Mouse (Mus musculus) bone marrow, adult 2 months (tissue): Measurements from ENCODE around the gene Nrp2.

Source experiments
- CTCF ChIP-seq: fragments of 200-500 bp; IDR thresholded peaks from 2 replicates; pipeline ENCODE4 v1.5.1; 2011; ENCODE audit warnings: low read length, control low read depth; ENCODE audit not compliant: control insufficient read depth, insufficient read depth
- POLR2A ChIP-seq: fragments of 200-500 bp; IDR thresholded peaks from 2 replicates; pipeline ENCODE4 v1.6.1; 2011; ENCODE audit warnings: low read depth, mild to moderate bottlenecking, control low read depth, low read length, borderline replicate concordance; ENCODE audit not compliant: control insufficient read depth

DNA sequence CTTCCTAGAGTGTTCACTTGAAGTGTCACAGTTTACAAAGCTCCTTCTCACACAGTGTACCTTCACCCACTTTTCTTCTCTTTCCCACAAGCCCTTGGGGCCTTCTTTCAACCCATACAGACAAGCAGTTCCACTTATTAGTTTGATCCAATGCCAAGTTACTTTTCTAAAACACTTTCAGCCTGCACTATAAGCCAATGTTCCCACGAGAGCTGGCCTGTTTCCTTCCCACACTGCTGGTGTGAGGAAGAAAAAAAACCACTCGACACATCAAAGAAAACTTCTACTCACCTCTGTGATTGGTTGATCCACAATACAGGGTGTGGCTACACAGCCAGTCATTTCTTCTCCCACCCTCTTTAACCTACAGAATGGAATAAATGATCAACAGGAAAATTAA is 156.0 kb downstream of the Nrp2 start:
- TF ChIP-seq POLR2A = no peak
- TF ChIP-seq CTCF = no peak
